In genomic region chr2:167823513-167823912, GRCm38 (mm10) we compare ENCODE assay signal across 8 mouse cellular contexts.
A peak's percentile ranks its signal among the peaks of the same experiment; 100 is the strongest.
DNase-seq lines count a peak whose midpoint lies in the region; ATAC-seq and TF ChIP-seq lines count a peak whose summit lies in the region.

No protein-coding gene starts in this region.

- TF ChIP-seq EP300 in liver, embryonic 14.5 days (IDR thresholded peaks at IDR 0.05; ENCODE audit: low read depth) = 0 out of 2 replicates have a peak, but pooled peaks have one; percentile 15

- no peaks in the 10 kb centered on the region; the same call in 1 of the 2 replicates for H3K27me3 ChIP-seq in embryonic facial prominence, embryonic 13.5 days
- no peaks in the 10 kb centered on the region for H3K27me3 ChIP-seq in liver, embryonic 14.5 days (ENCODE audit: control insufficient read depth, insufficient read depth, low read length)
- no peaks in the 10 kb centered on the region for H3K27me3 ChIP-seq in stomach, embryonic 16.5 days (ENCODE audit: control insufficient read depth, insufficient read depth, low read length)
- no peaks in the 10 kb centered on the region for H3K27me3 ChIP-seq in cerebellum, adult 2 months (ENCODE audit: control insufficient read depth, insufficient read depth, low read length)

- 23% methylated on average over 9 of the region's 9 CpGs for WGBS in embryonic facial prominence, embryonic 13.5 days
- WGBS in liver, embryonic 14.5 days (ENCODE audit: insufficient replicate concordance) = 47% methylated on average over 9 of the region's 9 CpGs
- WGBS in stomach, embryonic 16.5 days = 10% methylated on average over 9 of the region's 9 CpGs
- 44% methylated on average over 9 of the region's 9 CpGs for WGBS in cerebellum, adult 2 months

- TF ChIP-seq CTCF in liver, embryonic 14.5 days (IDR thresholded peaks at IDR 0.05; ENCODE audit: low read depth) = no peak
- TF ChIP-seq CTCF in cerebellum, adult 2 months (IDR thresholded peaks at IDR 0.05; ENCODE audit: borderline replicate concordance, insufficient read depth, low read depth, low read length) = no peak

- ATAC-seq in embryonic facial prominence, embryonic 13.5 days (ENCODE audit: insufficient number of reproducible peaks, insufficient read depth, low FRiP score, low TSS enrichment, low read depth) = peak; percentile 38; the same call in 1 of the 2 replicates
- ATAC-seq in liver, embryonic 14.5 days (ENCODE audit: insufficient read depth) = peak; percentile 41; the same call in 1 of the 2 replicates
- peak; percentile 85 for ATAC-seq in stomach, embryonic 16.5 days (ENCODE audit: insufficient read depth, low FRiP score)

- no peak overlapping the region for H3K9ac ChIP-seq in embryonic facial prominence, embryonic 13.5 days
- no peak overlapping the region for H3K9ac ChIP-seq in liver, embryonic 14.5 days (replicated peaks)
- H3K9ac ChIP-seq in stomach, embryonic 16.5 days (ENCODE audit: low read length) = peak overlapping the region; percentile 13; the same call in 1 of the 2 replicates

- H3K27ac ChIP-seq in embryonic facial prominence, embryonic 13.5 days = peak overlapping the region; percentile 85
- H3K27ac ChIP-seq in liver, embryonic 14.5 days = no peak overlapping the region
- peak overlapping the region; percentile 76 for H3K27ac ChIP-seq in stomach, embryonic 16.5 days (ENCODE audit: low read length)
- H3K27ac ChIP-seq in cerebellum, adult 2 months (ENCODE audit: insufficient read depth, low read length) = no peak overlapping the region

- H3K9me3 ChIP-seq in embryonic facial prominence, embryonic 13.5 days = no peaks in the 10 kb centered on the region
- H3K9me3 ChIP-seq in liver, embryonic 14.5 days (ENCODE audit: control insufficient read depth, low read length) = no peaks in the 10 kb centered on the region
- no peaks in the 10 kb centered on the region for H3K9me3 ChIP-seq in stomach, embryonic 16.5 days (replicated peaks; ENCODE audit: control insufficient read depth, low read length)

- intact Hi-C loops in left cerebral cortex, postnatal 36 days (cut with DNase I) = no loop called here

- H3K4me2 ChIP-seq in embryonic facial prominence, embryonic 13.5 days = 0 out of 2 replicates have a peak overlapping the region, but pooled peaks have one; percentile 5
- H3K4me2 ChIP-seq in liver, embryonic 14.5 days (ENCODE audit: low read depth) = no peak overlapping the region
- H3K4me2 ChIP-seq in stomach, embryonic 16.5 days (ENCODE audit: low read depth, low read length) = peak overlapping the region; percentile 18; the same call in 1 of the 2 replicates

- H3K4me1 ChIP-seq in embryonic facial prominence, embryonic 13.5 days = peaks cover 43% of the 10 kb centered on the region
- peaks cover 0 to 6% of the 10 kb centered on the region in 2 experiments; a peak in 2 of 4 replicates for H3K4me1 ChIP-seq in liver, embryonic 14.5 days (replicated peaks; ENCODE audit: control insufficient read depth in 2 of 2, insufficient read depth in 2 of 2, low read length in 1 of 2)
- H3K4me1 ChIP-seq in stomach, embryonic 16.5 days (ENCODE audit: control insufficient read depth, insufficient read depth, low read length) = peaks cover 40% of the 10 kb centered on the region
- H3K4me1 ChIP-seq in cerebellum, adult 2 months (ENCODE audit: control insufficient read depth, insufficient read depth, low read length) = no peaks in the 10 kb centered on the region

- TF ChIP-seq POLR2A in cerebellum, adult 2 months (IDR thresholded peaks at IDR 0.05; ENCODE audit: borderline replicate concordance, insufficient read depth, low read length) = no peak

- no peaks in the 10 kb centered on the region for H3K36me3 ChIP-seq in embryonic facial prominence, embryonic 13.5 days
- H3K36me3 ChIP-seq in liver, embryonic 14.5 days (replicated peaks; ENCODE audit: control insufficient read depth, insufficient read depth, low read depth) = no peaks in the 10 kb centered on the region
- no peaks in the 10 kb centered on the region for H3K36me3 ChIP-seq in stomach, embryonic 16.5 days (ENCODE audit: control insufficient read depth, insufficient read depth, low read length)

- DNase-seq in adrenal gland, adult 2 months = peak; percentile 55
- no peak for DNase-seq in adrenal gland, adult 8-10 months
- DNase-seq in induced T-regulatory cell, adult 2 months (ENCODE audit: low read depth) = peak; percentile 63
- no peak for DNase-seq in liver, embryonic 14.5 days (ENCODE audit: low read depth in 3 of 3, low spot score in 3 of 3)
- no peak for DNase-seq in cerebellum, adult 2 months
- DNase-seq in left cerebral cortex, postnatal 36 days (ENCODE audit: low spot score in 2 of 2) = no peak

- H3K4me3 ChIP-seq in embryonic facial prominence, embryonic 13.5 days = no peak overlapping the region
- no peak overlapping the region for H3K4me3 ChIP-seq in liver, embryonic 14.5 days (ENCODE audit: insufficient read depth in 1 of 2, low read depth in 2 of 2, low read length in 2 of 2)
- no peak overlapping the region for H3K4me3 ChIP-seq in stomach, embryonic 16.5 days (replicated peaks; ENCODE audit: low read length)
- no peak overlapping the region for H3K4me3 ChIP-seq in cerebellum, adult 2 months (replicated peaks; ENCODE audit: insufficient read depth, low read depth, low read length)

Comparison
In these comparisons a context has a peak if more than half of its experiments do, and no peak if none do; other contexts are left out.
1. DNase-seq: peak in adrenal gland, adult 2 months (single experiment) and induced T-regulatory cell, adult 2 months (single experiment); none in adrenal gland, adult 8-10 months (single experiment), liver, embryonic 14.5 days (0 of 3), cerebellum, adult 2 months (0 of 2) and left cerebral cortex, postnatal 36 days (0 of 2).
2. H3K27ac ChIP-seq: peak in embryonic facial prominence, embryonic 13.5 days (single experiment) and stomach, embryonic 16.5 days (single experiment); none in liver, embryonic 14.5 days (single experiment) and cerebellum, adult 2 months (single experiment).
3. Peak in every context shown above with its lines, with median percentiles within 50 percentile points of each other: ATAC-seq.